1 mouse cellular context compared by ENCODE assay signal in genomic region chr9:119370770-119371169, GRCm38 (mm10).
TF ChIP-seq lines count a peak whose summit lies in the region.

No protein-coding gene starts in this region.

TF ChIP-seq in CH12.LX, 34 proteins besides CTCF, POLR2A, EP300 and RAD21:
- TF ChIP-seq SMC3 (IDR thresholded peaks at IDR 0.05; ENCODE audit: low read depth, low read length), result peak; percentile 14; the same call in 1 of the 2 replicates
